Mouse (Mus musculus) liver, embryonic 14.5 days (tissue): ENCODE data around the gene Mrpl44.

Experiments used
- CTCF ChIP-seq: IDR thresholded peaks from 2 replicates; pipeline ENCODE4 v1.5.1; 2016; ENCODE audit warnings: antibody characterized with exemption, low read depth, control low read depth
- EP300 ChIP-seq: IDR thresholded peaks from 2 replicates; pipeline ENCODE4 v1.6.1; 2016; ENCODE audit warnings: antibody characterized with exemption, low read depth

DNA sequence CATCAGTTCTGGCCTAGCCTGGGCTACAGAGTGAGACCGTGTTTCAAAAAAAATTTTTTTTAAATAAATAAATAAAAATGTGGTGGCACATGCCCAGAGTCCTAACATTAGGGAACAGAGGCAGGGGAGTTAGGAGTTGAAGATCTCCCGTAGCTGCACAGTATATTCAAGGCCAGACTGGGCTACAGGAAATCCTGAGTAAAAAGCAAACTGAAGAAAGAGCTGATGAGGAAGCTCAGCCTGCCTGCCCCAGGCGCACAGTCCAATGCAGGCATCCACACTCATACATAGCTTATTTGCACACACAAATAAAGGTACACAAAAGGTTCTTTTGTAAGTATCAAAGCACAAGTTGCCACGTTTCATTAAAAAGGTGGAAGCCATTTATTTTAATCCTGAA, 18.2 kb upstream of the Mrpl44 start:
- TF ChIP-seq CTCF (no peak), EP300 (no peak)
